Mouse (Mus musculus) layer of hippocampus, postnatal 25 days (tissue): ENCODE data around the gene Gm14137. TPM values are rescaled to one million over a fixed set of nuclear protein-coding genes. Genes with fewer than 3 reads are reported as not detected.

Experiments
- DNase-seq, 2 experiments: peaks; one replicate each; pipeline ENCODE4 v3.0.0; 2022; ENCODE audit warnings: mixed read lengths in 2 of 2, low spot score in 1 of 2; ENCODE audit errors: extremely low spot score in 1 of 2
- total RNA-seq, 2 experiments: library from RNA; stranded (reverse); gene quantifications; 2 replicates each; pipeline ENCODE4 v1.2.3; 2021

The Gm14137 gene
- total RNA-seq, 2 experiments from 2014 or later: not detected

GRCm38 (mm10) chr2:119171574-119171973 is 2.7 kb upstream of the Gm14137 start:
- DNase-seq: no peak

GRCm38 (mm10) chr2:119172446-119172845 is 1.9 kb upstream of the Gm14137 start:
- no peak for DNase-seq

GRCm38 (mm10) chr2:119172862-119173576 is 1.3 kb upstream of the Gm14137 start:
- DNase-seq: no peak

- no peak for DNase-seq
These were observed 557 bp downstream of the Gm14137 start for GRCm38 (mm10) chr2:119174866-119175265.

DNA sequence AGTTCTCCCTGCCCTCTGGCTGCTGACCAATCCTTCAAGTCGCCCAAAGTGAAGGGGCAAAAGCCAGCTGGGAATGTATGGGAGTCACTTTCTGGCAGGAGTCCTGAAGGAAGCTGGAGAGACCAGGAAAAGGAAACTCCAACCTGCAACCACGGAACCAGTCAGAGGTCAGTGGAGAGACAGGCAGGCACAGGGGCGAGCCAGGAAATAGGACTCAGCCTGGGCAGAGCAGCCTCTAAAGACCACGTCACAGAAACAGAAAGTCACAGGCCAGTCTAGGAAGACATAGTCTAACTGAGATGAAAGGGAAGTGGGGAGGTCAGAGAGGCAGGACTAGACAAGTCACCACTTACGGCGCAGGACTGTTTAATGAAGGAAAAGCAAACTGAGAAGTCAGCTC is 1.3 kb downstream of the Gm14137 start:
- no peak for DNase-seq

- DNase-seq: no peak
These were observed 2.5 kb downstream of the Gm14137 start for GRCm38 (mm10) chr2:119176761-119177160.

- no peak for DNase-seq
These were observed 3.2 kb downstream of the Gm14137 start for GRCm38 (mm10) chr2:119177384-119177939.

DNA sequence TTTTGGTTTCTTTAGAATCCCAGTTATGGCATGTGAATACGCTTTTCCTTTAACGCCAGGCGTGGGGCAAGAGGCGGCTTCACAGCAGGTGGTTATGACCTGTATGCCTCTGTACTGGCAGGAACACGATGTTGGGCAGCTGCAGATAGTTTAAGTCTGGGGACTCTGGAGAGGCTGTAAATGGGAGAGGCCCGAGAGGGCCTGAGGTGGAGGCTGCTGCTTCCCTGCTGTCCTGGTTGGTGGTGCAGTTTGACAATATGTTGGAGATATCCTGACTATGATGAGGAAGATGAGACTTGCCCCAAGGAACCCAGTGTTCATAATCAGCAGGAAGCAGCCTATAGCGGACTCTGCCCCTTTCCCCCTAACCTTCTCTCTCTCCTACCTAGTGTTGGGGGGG is 8.6 kb downstream of the Gm14137 start:
- DNase-seq: no peak

DNA sequence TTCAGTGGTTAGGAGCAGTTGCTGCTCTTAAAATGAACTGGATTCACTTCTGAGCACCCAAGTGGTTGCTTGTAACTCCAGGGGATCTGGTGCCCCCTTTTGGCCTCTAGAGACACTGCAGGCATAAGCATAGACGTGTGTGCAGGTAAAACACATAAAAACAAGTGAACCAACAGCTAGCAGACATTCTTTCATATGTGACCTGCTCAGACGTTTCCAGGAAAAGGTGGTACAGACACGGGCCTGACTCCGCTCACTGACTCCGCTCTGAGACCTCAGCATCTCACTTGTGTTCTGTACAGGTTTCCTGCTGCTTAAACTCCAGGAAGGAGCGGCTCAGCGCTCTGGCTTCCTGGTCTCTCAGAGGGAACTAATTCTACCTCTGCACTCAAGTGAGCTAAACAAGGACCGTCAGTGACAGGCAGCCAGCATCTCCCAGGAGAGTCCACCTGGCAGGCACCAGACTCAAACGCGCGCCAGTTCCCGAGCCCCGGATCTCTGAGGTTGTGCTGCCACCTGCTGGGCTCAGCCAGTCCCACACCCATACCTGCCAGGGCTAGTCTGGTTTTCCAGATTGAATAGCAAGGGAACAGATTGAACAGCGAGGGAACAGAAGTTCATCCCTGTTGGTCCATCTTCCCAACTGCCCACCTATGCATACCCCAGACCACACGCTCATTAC is 14.9 kb downstream of the Gm14137 start:
- DNase-seq: peak; percentile 82 to 93

DNA sequence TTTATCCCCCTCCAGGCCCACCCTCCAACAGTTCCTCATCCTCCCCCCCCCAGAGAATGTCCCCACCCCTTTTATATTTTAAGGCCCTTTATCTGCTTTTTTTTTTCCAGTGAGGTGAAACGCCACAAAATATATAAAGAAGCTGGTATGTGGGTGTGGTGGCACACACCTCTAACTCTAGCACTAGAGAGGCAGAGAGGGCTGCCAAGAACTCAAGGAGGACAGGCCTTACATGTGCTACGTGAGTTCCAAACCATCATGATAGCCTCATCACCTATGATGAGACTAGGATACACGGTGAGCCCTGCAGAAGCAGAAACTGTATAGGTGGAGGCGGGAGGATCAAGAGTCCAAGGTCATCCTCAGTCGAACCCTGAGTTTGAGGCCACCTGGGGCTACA is 16.7 kb downstream of the Gm14137 start:
- DNase-seq: no peak

DNA sequence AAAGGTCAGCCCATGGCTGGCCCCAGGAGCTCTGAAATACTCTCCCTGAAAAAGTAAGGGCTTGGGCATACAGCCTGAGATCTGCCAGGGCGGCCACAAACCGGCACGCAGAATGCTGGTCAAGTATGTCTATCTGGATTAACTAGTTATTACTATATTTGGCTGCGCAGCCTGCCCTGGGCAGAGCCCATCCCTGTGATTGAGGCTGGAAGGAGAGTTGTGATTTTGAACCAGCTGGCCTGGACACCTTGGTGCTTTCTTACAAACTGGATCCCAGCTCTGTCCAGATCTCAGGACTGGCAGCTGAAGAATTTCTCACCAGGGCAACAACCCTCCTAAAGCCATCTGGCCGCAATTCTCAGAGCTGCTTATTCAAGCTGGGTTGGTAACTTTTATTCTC is 19.8 kb downstream of the Gm14137 start:
- DNase-seq: no peak

DNA sequence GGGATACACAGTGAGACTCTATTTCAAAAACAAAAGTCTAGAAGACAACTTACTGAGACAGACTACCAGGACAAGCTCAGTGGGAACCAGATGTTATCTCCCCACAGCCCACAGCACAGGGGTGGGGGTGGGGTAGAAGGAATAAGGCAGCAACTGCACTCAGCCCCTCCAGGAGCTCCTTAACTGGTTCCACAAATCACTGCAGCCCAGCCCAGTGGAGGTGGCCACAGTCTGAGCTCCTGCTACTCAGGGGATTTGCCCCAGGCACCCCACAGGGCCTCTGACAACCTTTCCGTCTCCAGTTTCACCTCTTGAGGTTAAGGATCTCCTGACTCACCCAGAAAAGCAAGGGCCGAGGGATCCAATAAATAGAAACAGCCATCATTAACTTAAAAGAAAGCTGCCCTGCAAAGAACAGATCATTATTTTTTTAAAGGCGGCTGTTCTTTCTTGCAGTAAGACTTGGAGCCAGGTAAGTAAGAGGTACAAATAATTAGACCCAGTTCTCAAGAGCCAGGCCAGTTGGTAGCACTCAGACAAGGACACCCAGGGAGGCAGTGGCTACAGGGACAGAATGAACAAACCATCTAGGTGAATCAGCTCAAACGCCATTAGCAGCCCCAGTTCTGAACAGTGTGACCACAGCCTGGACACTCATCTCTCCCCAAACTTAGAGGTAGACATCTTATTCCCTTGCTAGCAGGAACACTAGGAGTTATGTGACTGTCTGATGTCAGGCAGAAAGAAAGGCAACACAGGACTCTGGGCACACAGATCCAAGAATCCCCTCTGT is 22.2 kb downstream of the Gm14137 start:
- DNase-seq: no peak

- no peak for DNase-seq
These were observed 23.2 kb downstream of the Gm14137 start for GRCm38 (mm10) chr2:119197493-119197892.

- no peak for DNase-seq
These were observed 23.7 kb downstream of the Gm14137 start for GRCm38 (mm10) chr2:119198049-119198448.

DNA sequence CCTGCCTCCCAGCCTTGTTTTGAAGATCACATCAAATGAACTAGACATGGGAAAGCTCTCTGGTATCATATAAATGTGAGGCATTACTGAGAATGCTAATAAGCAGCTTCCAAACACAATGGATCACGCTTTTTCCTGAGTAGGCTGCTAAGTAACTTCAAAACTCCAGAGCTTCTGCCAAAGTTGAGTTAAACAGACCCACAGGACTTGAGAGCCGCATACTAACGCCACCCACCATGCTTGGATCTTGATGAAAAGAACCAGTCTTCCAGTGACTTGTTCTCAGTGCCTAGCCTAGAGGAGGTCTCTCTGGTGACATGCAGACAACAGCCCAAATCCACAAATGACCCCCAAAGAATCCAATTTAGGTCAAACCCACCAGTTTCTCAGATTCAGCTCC is 24.6 kb downstream of the Gm14137 start:
- DNase-seq: no peak

DNA sequence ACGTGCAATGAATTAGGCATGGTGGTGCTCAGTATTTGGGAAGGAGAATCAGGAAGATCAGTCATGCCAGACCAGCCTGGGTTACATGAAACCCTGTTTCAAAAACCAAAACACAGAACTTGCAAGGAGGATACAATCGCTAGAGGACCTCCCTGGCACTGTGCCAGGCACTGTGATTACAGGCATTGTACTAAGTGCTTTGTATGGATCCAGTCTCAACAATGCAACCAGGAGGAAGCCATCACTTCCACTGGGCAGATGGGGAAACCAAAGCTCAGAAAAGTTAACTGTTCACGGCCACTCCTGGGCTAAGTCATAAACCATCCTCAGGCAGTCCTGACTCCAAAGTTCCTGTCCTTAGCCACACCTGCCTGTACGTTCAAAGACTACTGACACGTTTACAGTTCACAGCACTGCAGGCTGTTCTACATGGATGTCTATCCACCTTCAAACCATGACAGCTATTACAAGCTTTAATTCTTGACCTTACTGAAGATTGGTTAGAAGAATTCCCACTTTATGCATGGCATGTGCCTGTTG is 28.7 kb downstream of the Gm14137 start:
- DNase-seq: peak in 1 of 2 experiments; percentile 23

- no peak for DNase-seq
These were observed 29.7 kb downstream of the Gm14137 start for GRCm38 (mm10) chr2:119203871-119204460.

DNA sequence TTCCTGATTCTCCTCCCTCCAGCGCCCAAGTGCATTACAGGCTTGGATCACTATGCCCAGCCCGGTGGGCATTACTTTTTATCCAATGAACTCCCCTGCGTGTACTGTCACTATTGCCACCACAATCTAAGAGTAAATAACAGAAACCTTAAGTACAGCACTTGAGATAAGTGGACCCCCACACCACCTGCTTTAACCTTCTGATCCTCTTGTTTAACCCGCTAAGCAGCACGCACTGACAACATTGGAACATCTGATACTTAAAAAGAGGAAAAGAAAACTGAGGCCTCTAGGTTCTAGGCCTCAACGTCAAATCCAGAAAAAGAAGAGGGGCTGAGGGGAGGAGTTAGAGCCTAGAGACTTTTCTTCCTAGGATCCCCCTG is 33.6 kb downstream of the Gm14137 start:
- DNase-seq: no peak

- peak; percentile 86 to 87 for DNase-seq
These were observed 34.3 kb downstream of the Gm14137 start, which contains the start of the genes Zfyve19 and Dnajc17 for GRCm38 (mm10) chr2:119208344-119209175. Gene Zfyve19 (plus strand): TSS chr2:119208617. Gene Dnajc17 (minus strand): TSS chr2:119208795.
